Mouse (Mus musculus): ENCODE measurements around the gene Hist1h3e.

Gene Hist1h3e

DNA sequence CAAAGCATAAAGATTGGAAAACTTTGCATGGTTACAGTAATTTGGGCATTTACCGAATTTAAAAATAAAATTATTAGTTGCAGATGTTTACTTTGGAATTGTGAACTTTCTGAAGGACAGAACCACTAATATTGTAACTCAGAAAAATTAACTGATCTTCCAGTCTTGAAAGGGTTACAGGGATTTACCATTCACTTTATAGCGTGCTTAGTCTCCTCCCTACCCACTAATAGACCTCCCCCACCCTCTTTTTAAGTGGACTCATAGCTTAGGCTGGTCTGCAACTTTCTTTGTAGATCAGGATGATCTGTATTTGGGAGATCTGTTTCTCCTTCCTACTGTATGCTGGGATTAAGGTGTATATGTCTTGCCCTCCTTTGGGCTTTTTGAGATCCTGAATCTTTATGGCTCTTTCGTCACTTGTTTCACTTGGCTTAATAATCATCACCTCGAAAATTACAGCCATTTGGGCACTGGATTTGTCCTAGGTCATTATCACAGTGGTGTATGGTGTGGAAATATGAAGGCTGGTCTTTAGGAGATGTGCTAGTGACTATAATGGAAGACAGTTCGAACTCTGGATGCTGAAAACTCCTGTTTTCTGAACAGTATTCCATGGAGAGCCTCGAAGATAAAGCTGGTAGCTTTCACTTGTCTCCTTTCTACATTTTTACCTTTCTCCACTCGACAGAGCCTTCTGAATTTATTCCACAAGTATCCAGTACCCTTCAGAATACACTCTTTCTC is 25.9 kb downstream of the Hist1h3e start:
- no peak for DNase-seq (ENCODE audit: low read depth)

DNA sequence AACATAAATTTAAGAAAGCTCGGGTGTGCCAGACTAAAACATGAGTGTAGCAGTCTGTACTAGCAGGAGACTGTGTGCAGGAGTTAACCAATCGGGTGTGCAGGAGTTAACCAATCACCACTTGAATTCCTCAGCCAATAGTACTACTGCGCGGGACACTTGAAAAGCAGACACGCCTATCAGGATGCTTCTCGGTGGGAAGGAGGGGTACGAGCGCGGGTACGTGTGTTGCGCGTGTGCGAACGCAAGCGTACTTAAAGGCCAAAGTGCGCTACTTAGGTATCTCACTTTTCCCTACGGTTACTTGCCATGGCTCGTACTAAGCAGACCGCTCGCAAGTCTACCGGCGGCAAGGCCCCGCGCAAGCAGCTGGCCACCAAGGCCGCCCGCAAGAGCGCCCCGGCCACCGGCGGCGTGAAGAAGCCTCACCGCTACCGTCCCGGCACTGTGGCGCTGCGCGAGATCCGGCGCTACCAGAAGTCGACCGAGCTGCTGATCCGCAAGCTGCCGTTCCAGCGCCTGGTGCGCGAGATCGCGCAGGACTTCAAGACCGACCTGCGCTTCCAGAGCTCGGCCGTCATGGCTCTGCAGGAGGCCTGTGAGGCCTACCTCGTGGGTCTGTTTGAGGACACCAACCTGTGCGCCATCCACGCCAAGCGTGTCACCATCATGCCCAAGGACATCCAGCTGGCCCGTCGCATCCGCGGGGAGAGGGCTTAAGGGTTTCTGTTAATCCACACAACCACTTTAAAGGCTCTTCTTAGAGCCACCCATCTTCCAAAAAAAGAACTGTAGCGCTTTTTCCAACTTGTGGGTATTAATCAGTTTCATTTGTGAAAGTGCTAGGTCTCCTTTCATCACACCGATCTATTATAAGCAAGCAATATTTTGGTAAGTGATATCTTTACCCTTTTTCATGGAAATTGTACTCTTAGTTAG is 26.8 kb downstream of the Hist1h3e start, which contains the start of gene Hist1h3g:
TSS of gene Hist1h3g (plus strand) at position 286 of the 939 bp plus-strand sequence.
- DNase-seq (ENCODE audit: low read depth), result peak; percentile 94

DNA sequence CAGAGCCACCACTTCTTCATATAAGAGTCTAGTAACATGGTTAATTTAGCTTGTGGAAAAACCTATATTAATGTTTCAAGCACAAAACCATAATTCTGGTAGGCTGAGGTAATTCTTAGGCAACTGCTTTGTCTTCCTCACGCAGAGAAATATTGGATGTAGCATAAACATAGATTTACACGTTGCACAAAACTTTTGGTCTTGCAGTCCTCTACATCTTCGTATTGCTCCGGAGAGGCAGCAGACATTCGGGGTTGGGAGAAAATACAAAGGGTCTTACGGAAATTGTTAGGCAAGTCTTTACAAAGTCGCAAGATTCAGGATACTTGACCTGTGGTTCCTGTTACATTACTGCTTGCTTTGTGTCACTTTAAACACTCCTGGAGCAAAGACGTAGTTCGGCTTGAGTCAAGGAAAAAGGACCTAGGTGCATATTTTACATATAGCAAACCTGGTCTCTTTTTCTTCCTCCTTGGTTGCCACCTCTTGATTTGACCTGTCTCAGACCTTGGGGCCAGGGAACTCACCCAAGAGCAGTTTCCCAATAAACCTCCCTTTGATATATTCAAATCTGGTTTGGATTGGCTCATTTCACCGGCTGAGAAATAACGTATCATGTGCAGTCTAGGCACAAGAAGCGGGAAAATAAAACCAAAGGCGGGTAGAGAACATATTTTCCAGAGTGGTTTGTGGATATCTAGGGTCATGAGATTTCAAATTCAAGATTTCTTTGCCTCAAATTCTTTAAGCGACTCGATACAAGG is 27.6 kb downstream of the Hist1h3e start:
- DNase-seq (ENCODE audit: low read depth), result no peak

DNA sequence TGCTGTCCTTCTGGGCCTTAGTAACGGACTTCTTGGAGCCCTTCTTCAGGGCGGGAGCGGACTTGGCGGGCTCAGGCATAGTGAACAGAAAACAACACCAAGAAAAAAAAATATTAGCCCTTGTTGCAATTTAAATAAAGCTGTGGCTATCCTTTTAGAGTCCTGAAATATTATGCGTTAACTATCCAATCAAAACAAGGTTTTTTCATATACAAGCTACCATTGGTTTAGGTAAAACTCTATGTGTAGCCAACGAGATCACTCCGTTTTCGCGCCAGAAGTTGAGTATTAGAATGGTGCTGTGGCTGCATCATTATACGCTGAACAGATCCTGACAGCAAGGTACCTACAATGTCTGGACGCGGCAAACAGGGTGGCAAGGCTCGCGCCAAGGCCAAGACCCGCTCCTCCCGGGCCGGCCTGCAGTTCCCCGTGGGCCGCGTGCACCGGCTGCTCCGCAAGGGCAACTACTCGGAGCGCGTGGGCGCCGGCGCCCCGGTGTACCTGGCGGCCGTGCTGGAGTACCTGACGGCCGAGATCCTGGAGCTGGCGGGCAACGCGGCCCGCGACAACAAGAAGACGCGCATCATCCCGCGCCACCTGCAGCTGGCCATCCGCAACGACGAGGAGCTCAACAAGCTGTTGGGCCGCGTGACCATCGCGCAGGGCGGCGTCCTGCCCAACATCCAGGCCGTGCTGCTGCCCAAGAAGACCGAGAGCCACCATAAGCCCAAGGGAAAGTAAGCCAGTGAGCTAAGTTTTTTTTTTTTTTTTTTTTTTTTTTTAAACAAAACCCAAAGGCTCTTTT is 28.4 kb downstream of the Hist1h3e start, which contains the start of gene Hist1h2af:
TSS of gene Hist1h2af (plus strand) at position 347 of the 808 bp plus-strand sequence.
- DNase-seq (ENCODE audit: low read depth), result peak; percentile 89

DNA sequence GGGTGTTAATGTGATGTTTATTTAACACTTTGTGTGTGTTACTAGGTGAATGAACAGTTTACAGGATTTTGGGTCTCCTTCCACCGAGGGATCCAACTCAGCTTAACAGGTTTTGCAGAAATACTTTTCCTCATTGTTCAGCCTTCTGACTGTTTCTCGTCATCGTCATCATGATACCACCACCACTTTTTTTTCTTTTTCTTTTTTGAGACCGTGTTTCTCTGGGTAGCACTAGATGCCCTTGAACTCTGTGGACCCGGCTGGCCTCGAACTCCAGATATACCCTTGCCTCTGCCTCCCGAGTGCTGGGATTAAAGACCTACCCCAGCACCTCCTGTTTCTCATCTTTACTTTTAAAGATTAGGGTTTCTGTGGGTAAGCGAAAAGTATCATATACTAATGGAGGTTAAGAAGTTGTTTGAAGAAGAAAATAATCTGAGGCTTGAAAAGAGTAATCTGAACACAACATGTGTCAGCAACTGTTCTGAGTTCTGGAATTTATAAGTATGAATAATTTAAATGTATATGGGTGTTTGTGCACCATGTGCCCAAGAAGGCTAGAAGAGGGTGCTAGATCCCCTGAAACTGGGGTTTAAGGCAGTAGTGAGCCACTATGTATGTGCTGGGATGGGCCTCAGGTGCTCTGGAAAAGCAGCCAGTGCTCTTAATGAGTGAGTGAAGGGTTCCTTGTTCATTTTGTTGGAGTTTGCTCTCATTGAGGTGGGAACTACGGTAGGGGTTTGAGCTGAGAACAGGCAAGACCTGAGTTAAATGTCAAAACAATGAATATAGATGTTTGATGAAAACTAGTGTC is 29.7 kb downstream of the Hist1h3e start:
- DNase-seq (ENCODE audit: low read depth), result no peak

DNA sequence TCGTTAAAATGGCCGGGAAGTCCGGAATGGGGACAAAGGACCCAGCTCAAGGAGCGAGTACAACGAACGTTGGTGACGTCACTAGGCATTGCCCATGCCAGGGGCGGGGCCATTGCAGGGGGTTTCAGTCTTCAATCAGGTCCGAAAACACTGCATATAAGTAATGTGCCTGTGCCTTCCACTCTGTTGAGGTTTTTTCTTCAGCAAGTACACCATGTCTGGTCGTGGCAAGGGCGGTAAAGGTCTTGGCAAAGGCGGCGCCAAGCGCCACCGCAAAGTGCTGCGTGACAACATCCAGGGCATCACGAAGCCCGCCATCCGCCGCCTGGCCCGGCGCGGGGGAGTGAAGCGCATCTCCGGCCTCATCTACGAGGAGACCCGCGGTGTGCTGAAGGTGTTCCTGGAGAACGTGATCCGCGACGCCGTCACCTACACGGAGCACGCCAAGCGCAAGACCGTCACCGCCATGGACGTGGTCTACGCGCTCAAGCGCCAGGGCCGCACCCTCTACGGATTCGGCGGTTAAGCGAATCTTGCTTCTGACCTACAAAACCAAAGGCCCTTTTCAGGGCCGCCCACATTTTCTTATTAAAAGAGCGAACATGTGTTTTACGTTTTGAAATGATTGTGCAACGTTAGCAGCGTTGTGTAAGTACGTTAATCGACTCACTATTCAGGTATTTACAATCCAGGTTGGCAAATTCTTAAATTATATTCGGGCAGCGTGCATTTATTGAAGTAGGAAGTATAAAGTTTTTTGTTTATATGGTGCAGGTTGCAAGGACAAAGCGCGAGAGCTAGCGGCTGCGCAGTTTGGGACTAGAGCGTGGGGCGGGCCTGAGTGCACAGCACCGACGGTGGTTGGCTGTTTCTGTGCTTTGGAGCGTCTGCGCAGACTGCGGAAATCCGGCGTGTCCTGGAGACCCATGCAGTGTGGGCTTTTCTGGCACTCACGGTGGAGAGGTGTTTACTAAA is 31.0 kb downstream of the Hist1h3e start, which contains the start of gene Hist1h4h:
TSS of gene Hist1h4h (plus strand) at position 150 of the 975 bp plus-strand sequence.
- peak; percentile 92 for DNase-seq (ENCODE audit: low read depth)

DNA sequence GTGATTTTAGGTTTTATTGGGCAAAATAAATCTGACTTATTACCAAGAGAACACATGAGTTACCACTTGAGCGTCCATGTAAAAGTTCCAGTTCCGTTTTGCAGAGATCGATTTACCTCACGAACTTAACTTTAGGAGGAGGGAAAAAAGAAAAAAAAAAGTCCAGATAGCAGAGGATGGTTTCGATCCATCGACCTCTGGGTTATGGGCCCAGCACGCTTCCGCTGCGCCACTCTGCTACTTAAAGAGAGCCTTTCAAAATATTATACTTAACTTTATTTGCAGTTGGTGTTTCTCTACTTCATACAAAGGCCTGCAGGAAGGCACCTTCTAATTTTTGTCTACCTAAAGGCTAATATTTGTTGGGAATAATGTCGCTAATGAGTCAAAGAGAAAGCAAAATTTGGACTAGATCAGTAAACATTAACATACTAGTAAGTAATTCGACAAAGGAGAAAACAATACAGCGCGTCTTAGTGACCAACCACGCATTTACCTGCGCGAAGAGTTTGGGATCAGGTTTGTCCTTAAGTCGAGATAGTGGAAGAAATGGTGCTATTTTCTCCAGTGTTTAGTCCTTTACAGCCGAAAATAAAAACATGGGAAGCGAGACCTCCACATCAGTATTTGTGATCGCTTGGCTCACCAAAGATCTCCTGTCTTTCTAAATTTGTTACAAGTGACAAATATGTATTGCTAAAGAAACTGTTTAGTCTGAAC is 31.8 kb downstream of the Hist1h3e start:
- no peak for DNase-seq (ENCODE audit: low read depth)

DNA sequence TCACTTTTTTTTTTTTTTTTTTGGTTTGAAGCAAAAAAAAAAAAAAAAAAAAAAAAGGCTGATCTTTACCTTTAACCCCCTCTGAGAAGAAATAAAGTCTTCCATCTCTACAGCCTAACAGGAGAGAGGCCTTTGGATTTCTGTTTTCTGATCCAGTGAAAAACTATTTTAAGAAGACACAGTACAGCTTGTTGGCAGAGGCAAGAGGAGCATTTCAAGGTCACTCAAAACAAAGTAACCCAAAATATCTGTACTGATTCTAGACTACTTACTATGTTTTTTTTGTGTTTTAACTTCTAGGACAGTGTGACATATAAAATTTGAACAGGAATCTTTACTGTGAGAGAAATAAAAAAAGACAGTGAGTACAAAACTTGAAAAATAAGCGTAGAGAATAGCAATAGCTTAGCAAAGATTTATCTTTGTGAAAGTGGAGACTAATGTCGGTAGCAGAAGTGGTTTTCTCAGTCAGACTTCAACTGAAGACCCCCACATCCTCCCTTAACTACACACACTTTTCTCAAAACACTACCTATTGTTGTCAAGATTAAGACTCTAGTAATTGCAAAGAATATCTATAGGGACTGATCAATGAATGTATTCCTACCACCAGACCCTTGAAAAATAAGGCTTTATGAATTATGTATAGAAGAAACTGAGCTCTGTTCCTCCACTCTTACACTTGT is 32.5 kb downstream of the Hist1h3e start:
- DNase-seq (ENCODE audit: low read depth), result no peak

DNA sequence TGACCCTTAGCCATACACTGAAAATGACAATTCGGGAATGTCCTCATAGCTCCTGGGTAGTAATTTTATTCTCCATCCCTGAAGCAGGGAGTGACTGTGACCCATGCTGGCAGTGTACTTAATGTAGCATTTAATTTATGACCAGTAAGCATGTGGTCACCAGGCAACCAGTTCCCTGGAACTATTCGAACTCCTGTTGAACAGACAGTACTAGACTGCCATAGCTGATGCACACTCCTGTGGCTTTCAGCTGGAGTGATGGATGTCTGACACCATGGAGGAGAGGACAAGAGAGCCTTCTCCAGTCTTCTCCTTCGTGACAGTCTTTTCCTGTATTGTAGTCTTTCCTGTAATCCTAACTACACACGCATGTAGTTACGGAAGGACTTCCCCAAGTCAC is 33.2 kb downstream of the Hist1h3e start:
- no peak for DNase-seq (ENCODE audit: low read depth)

DNA sequence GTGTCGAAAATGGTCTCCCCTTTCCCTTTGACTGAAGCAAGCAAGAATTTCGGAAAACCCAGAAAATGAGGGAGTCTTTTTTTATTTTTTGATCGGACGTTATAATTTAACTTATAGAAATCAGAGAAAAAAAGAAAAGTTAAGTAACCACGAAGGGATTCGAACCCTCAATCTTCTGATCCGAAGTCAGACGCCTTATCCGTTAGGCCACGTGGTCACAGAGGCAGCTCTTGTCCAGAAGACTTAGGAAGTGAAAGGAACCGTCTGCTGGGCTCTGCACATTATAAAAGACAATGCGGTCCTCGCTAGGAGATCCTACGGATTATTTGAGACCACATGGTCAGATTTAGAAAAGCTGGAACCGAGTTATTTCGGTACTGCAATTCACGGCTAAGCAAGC is 35.9 kb downstream of the Hist1h3e start:
- no peak for DNase-seq (ENCODE audit: low read depth)

DNA sequence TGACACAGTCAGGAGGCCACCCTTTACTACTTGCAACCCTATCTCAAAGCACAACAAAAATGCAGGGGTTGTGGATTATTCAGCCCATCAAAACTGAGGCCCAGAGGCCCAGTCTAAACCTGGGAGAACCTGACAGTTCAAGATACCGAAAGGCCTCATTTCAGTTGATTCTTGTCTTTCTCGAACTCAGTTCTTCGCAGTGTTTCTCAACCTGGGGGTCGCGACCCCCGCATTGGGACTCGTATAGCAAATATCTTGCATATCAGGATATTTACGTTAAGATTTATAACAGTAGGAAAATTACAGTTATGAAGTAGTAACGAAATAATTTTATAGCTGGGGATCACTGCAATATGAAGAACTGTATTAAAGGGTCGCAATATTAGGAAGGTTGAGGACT is 36.3 kb downstream of the Hist1h3e start:
- DNase-seq (ENCODE audit: low read depth), result no peak

DNA sequence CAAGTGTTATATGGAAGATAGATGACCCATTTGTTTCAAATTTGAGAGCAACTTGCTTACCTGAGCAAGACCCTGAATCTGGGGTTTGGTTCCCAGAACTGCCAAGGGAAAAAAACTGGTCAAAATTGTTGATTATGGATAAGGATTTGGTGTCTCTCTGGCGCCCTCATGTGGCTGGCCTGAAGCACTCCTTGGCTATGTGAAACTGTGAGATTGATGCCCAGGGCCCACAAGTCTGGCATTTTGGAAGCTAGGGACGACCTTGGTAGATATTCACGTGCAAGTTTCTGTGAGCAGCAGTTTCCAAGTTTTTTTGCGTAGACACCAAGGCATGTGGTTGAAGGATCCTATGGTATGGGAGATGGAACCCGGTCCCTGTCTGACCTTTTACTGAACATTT is 37.5 kb downstream of the Hist1h3e start:
- no peak for DNase-seq (ENCODE audit: low read depth)

DNA sequence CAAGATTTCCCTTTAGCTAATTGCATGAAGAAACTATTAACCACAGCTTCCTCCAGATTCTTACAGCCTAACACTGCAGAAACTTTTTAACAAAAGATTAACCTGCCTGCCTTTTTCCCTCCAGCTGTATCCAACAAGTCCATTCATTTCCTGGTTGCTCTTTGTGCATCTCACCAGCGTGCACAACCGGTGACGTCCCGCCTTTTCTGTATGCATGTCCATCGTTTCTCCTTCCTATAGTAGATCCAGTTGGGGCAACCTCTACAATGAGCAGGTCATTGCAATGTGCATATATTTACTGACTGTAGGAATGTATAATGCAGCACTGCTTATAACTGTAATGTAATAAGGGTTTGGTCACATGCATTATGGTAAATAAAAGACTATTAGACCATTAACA is 38.2 kb downstream of the Hist1h3e start:
- DNase-seq (ENCODE audit: low read depth), result no peak

DNA sequence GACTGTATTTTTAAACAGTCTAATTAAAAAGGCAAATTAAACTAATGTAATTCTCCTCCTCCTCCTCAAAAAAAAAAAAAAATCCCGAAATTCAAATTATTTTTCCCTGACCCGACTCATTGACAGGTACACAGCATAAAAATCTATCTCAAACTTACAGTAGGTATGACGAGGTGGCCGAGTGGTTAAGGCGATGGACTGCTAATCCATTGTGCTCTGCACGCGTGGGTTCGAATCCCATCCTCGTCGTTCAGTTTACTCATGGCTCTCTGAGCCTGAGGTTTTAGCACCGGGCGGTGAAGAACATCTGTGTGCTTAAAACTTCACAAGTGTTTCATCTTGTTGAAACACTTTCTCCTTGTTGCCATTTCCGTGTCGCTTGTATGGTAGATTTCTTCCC is 40.5 kb downstream of the Hist1h3e start:
- no peak for DNase-seq (ENCODE audit: low read depth)

DNA sequence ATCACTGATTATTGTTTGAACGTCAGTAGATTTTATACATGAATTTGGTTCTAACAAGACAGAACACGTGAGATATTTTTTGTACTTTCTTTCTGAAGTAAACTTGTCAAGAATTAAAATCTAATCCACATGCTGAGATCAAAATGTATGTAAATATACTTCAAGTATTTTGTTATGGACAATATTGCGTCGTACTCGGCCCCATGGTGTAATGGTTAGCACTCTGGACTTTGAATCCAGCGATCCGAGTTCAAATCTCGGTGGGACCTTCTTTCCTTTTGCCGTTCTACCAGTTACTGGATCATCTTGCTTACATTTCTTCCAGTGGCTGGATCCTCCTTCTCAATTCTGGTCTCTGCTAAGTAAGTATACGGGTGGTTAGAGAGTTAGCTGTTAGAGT is 42.8 kb downstream of the Hist1h3e start:
- DNase-seq (ENCODE audit: low read depth), result no peak

DNA sequence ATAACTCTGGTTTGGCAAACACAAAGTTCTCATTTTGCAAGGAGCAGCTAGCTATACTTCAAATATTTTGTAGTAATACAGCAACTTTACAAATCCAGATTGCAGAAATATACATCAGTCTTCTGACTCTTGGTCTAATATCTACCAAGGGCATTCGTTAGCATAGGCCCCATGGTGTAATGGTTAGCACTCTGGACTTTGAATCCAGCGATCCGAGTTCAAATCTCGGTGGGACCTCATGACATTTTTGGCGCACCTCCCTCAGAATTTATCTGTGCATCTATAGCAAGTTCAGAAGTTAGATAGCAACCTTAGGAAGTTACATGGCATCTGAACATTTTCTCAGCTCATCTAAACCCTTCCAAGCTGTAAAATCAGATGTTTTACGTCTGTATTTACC is 43.3 kb downstream of the Hist1h3e start:
- DNase-seq (ENCODE audit: low read depth), result no peak

DNA sequence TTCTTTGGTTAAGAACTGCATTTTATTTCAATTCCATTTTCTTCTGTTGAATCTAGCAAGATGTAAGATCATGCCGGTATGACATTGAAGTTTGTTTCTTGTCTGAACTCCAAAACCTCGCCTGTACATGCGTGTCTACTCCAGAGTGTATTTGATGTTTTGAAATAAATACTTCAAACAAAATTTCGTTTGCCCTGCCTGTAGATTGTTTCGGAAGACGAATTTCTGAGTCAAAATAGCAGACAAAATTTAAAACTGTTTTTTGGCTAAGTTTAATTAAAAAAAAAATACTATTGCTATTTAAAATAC is 43.9 kb downstream of the Hist1h3e start:
- DNase-seq (ENCODE audit: low read depth), result no peak

All from c-Kit-positive CD71-positive TER-119-negative erythroid progenitor cells, embryonic 14.5 days (primary cell).